Mouse (Mus musculus) hindbrain, embryonic 14.5 days (tissue): ENCODE measurements at regions not wholly inside any gene's neighbourhood (a gene's known extent, or its start where the extent isn't known, plus 50 kb on each side); places are given as distances from the start of the nearest gene placed in this dataset.

Experiments
- ATAC-seq: fragments of 200-750 bp; cut with Nextera tagmentation; 2 replicates; pipeline ENCODE4 v1.8.0; 2017; ENCODE audit warnings: moderate number of reproducible peaks, mild to moderate bottlenecking, moderate TSS enrichment, moderate library complexity; ENCODE audit not compliant: low FRiP score
- DNase-seq: peaks from one replicate; pipeline ENCODE4 v3.0.0-alpha.2; 2015; ENCODE audit warnings: low spot score
- H3K27ac ChIP-seq: fragments of 300-500 bp; sonication (generic); 2 replicates; pipeline ENCODE4 v1.5.1; 2014; ENCODE audit warnings: mild to moderate bottlenecking, moderate library complexity
- H3K27me3 ChIP-seq: fragments of 300-500 bp; sonication (generic); 2 replicates; pipeline ENCODE4 v1.6.1; 2014; ENCODE audit warnings: mild to moderate bottlenecking, low read length, mixed read lengths; ENCODE audit not compliant: control insufficient read depth, insufficient read depth
- H3K36me3 ChIP-seq: fragments of 300-500 bp; sonication (generic); replicated peaks from 2 replicates; pipeline ENCODE4 v1.6.1; 2014; ENCODE audit not compliant: control insufficient read depth, insufficient read depth
- H3K4me1 ChIP-seq: fragments of 300-500 bp; sonication (generic); replicated peaks from 2 replicates; pipeline ENCODE4 v1.6.1; 2014; ENCODE audit warnings: antibody characterized with exemption, low read length, mixed read lengths; ENCODE audit not compliant: control insufficient read depth, insufficient read depth
- H3K4me2 ChIP-seq: fragments of 300-500 bp; sonication (generic); replicated peaks from 2 replicates; pipeline ENCODE4 v1.6.1; 2014; ENCODE audit warnings: mild to moderate bottlenecking, moderate library complexity
- H3K4me3 ChIP-seq: fragments of 300-500 bp; sonication (generic); replicated peaks from 2 replicates; pipeline ENCODE4 v1.5.1; 2014; ENCODE audit warnings: mild to moderate bottlenecking, low read length
- H3K9ac ChIP-seq: fragments of 300-500 bp; sonication (generic); 2 replicates; pipeline ENCODE4 v1.6.1; 2014
- H3K9me3 ChIP-seq: fragments of 300-500 bp; sonication (generic); 2 replicates; pipeline ENCODE4 v1.6.1; 2016; ENCODE audit warnings: low read length; ENCODE audit not compliant: control insufficient read depth
- WGBS: fragments of 180-500 bp; shearing (Covaris S2); extraction: QIAGEN DNeasy Blood & Tissue Kit; methylation state at CpG from one replicate; pipeline ENCODE4 v1.1.7; 2014; 5-methylcytosine and 5-hydroxymethylcytosine counted together

DNA sequence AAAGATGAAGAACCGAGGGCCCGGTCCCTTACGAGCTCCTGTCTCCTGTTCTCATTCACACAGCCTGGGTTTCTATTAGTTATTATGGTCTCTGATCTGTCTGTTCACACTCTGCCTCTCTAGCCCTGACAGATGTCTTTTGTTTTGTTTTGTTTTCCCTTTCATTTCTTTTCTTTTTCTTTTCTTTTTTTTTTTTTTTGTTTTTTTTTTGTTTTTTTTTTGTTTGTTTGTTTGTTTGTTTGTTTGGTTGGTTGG is 55.8 kb upstream of the Cpm start:
- no peaks in the 10 kb centered on the region for H3K9me3 ChIP-seq
- DNase-seq (no peak), ATAC-seq (no peak)
- no peak overlapping the region for H3K27ac ChIP-seq
- no peak overlapping the region for H3K9ac ChIP-seq
- no peak overlapping the region for H3K4me2 ChIP-seq
- H3K36me3 ChIP-seq: no peaks in the 10 kb centered on the region
- peaks cover 13% of the 10 kb centered on the region for H3K4me1 ChIP-seq
- peaks cover 13% of the 10 kb centered on the region for H3K27me3 ChIP-seq
- no peak overlapping the region for H3K4me3 ChIP-seq
- 85% methylated on average over 3 of the region's 3 CpGs for WGBS

DNA sequence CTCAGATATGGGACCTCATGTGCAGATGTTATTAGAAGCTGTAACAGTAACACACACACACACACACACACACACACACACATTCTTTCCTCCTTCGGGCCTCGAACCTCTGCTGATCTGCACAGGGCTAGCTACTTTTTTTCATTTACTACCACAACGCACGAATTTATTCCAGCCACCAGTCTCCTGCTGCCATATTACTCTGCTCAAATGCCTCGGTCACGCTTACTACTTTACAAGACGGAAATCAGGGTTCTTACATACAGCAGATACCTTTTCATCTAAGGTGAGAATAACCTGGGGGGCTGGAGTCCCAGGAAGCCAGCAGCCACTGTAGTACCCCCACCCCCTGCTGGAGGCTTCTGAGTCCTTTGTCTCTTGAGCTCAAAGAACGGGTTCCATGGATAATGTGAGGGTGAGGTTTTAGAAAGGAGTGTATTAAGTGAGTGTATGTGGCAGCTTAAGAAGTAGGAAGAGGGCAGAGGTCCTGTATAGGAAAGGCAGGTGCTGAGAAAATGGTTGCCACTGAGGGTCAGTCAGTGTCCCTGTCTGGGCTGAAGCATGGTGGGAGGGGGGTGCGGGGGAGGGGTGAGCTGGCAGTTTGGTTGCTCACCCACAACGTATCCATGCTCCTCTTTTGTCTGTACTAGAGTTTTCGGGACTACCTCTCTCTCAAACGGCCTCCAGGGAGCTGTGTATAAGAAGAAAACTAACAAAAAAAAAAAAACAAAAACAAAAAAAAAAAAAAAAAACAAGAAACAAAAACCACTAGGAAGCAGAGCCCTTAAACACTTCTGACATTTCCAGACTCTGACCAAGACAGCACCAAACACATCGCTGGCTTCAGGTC is 56.3 kb upstream of the Cpm start:
- Histone ChIP-seq H3K4me2 (no peak overlapping the region), H3K27ac (no peak overlapping the region), H3K36me3 (no peaks in the 10 kb centered on the region), H3K27me3 (peaks cover 13% of the 10 kb centered on the region), H3K9me3 (no peaks in the 10 kb centered on the region), H3K9ac (no peak overlapping the region), H3K4me1 (peaks cover 13% of the 10 kb centered on the region), H3K4me3 (no peak overlapping the region)
- DNase-seq: no peak
- 48% methylated on average over 13 of the region's 13 CpGs for WGBS
- ATAC-seq: no peak

DNA sequence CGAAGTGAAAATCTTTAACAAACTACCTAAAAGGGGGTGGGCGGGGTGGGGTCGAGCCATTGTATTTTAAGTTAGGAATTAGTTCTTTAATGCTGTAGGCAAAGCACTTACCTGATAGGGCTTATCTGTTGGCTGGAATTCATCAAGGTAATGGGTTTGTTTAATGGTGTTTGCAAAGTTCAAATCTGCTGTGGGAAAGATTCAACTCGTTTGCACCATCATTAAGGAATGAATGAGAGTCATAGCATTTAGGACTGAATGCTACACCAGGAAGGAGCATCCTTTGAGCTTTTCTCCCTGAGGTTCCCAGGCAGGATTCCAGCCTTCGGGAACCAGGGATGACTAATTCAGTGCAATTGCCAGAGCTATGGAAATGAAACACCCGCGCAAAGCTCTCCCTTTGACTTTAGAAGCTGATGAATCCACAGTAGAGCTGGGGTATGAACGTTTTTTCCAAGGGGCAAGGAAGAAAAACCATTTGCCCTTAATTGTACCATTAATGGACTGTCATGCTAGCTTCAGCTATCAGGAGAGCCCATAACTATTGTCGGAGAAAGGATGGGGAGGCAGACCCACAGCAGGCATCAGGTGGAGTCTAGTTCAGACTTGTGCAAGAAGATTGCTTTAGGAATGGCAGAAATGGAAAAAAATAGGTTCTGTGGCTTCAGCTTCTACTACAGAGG is 57.3 kb upstream of the Cpm start:
- no peak for DNase-seq
- peak overlapping the region; percentile 27 for H3K4me3 ChIP-seq
- no peak overlapping the region for H3K9ac ChIP-seq
- no peaks in the 10 kb centered on the region for H3K36me3 ChIP-seq
- ATAC-seq: no peak
- H3K27me3 ChIP-seq: peaks cover 13% of the 10 kb centered on the region
- H3K4me1 ChIP-seq: peaks cover 13% of the 10 kb centered on the region
- no peak overlapping the region for H3K27ac ChIP-seq
- WGBS: 13% methylated on average over 9 of the region's 9 CpGs
- H3K9me3 ChIP-seq: no peaks in the 10 kb centered on the region
- peak overlapping the region; percentile 73 for H3K4me2 ChIP-seq

DNA sequence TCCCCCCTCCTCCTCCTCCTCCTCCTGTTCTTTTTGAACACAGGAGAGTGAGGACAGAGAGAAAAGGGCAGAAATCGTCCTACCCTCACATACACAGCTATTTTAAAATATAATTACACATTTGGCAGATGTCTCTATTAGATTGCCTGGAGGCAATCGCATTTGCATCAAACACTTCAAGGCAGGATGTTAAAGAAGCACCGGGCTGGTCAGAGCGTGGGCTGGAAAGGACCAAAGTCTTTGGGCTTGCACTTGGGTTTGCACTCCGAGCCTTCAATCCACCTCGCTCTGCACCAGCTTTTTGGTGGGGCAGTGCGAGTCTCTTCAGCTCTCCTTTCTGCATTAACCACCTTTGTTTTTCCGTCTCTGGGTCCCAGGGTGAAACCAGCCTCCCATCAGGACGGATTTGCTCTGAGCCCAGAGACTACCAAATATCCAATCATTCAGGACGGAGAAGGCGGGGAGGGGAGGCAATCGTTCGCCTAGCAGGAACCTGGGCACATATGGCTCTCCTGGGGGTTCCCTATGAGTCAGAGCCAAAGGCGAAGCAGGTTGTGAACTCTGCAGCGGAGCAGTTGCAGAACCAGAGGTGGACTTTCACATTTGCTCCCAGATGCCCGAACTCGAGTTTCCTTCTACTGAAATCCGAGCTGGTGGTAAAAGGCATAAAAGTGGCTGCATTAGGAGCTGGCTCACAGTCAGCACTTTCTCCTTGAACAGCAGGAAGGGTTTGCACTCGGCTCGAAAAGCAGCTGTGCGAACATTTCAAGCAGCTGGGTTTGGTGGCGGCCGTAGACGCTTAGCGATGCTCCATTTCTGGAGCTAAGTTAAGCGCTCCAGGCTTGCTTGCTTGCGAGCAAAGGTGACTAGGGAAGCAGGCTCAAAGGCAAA is 58.1 kb upstream of the Cpm start:
- ATAC-seq: no peak
- Histone ChIP-seq H3K27ac (peak overlapping the region; percentile 14; the same call in 1 of the 2 replicates), H3K4me3 (peak overlapping the region; percentile 27), H3K9ac (peak overlapping the region; percentile 40), H3K4me1 (peaks cover 13% of the 10 kb centered on the region), H3K4me2 (peak overlapping the region; percentile 73), H3K36me3 (no peaks in the 10 kb centered on the region), H3K27me3 (peaks cover 13% of the 10 kb centered on the region), H3K9me3 (no peaks in the 10 kb centered on the region; the same call in 1 of the 2 replicates)
- WGBS: 1% methylated on average over 27 of the region's 27 CpGs
- DNase-seq: peak; percentile 72

DNA sequence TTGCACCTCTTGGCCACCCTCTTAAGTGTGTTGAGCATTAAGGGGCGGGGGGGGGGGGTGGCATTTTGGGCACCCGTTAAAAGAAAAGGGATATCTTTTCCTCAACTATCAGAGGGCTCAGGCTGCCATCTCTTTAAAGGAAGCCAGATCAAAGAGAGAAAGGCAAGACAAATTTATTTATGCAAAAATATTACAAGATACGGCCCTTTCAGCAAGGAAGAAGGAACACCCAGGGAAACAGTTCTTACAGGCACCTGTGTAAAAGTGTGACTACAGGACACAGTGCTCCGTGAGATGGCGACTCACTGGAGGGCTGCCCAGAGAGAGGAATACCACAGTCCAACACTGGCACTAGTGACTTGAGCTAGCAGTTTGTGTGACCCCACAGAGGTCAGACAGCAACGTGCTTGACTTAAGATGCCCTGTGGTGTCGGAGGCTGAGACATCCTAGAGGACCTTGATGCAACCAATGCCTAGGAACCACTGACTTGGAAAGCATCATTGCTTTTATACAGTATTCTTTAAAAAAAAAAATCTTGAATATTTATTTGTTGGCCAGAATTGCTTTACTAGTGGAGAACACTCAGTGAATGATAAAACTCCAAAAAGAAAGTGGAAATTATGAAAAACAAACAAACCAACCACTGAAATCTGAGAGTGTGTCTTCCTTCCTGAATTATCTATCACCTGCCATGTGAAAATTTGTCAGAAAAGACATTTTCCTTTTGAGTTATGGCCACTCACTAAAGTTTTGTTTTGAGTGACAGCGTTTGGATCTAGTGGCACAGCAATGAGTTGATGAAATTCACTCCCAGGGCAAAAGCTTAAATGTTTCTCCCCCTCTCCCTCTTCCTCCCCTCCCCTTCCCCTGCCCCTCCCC is 59.0 kb upstream of the Cpm start:
- no peak overlapping the region for H3K4me3 ChIP-seq
- WGBS: 55% methylated on average over 8 of the region's 8 CpGs
- no peaks in the 10 kb centered on the region for H3K36me3 ChIP-seq
- DNase-seq (no peak), ATAC-seq (no peak)
- H3K9me3 ChIP-seq: no peaks in the 10 kb centered on the region; the same call in 1 of the 2 replicates
- H3K4me1 ChIP-seq: peaks cover 9% of the 10 kb centered on the region
- peak overlapping the region; percentile 73 for H3K4me2 ChIP-seq
- peaks cover 13% of the 10 kb centered on the region for H3K27me3 ChIP-seq
- no peak overlapping the region for H3K27ac ChIP-seq
- no peak overlapping the region for H3K9ac ChIP-seq

DNA sequence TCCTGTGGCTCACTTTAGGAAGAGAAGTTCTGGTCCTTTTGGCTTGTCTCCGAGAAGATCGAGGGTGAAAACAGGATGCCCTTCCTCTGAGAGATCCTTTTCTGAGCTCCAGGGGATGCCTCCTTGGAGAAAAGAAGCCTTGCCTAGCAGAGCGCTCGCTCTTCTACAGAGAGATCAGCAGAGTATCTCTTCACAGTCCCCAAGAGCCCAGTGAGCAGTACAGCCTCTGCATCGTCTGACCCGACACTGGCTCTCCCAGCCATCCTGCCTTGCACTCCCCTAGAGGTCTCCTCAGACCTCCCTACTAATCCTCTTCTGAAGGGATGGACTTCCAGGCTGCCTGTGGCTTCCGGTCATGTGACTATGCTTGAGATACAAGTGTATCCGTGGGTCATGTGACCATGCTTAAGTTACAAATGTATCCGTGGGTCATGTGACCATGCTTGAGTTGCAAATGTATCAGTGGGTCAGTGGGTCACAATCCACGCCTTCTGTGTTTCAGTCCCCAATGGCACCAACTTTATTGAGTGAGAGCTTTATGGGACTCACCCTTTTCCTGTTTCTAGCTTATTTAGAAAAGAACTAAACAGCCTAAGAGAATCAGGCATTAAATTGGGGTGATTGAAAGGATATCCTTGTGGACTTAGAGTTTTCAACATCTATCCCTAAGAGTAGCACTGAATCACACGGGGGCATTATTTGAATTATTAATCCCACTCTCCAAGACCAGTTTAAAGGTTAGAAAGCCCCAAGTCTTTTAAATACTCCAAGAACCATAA is 59.8 kb upstream of the Cpm start:
- H3K4me3 ChIP-seq: no peak overlapping the region
- ATAC-seq: no peak
- no peak for DNase-seq
- H3K9ac ChIP-seq: no peak overlapping the region
- WGBS: 82% methylated on average over 11 of the region's 11 CpGs
- no peak overlapping the region for H3K27ac ChIP-seq
- H3K9me3 ChIP-seq: no peaks in the 10 kb centered on the region; the same call in 1 of the 2 replicates
- peaks cover 13% of the 10 kb centered on the region for H3K27me3 ChIP-seq
- peaks cover 9% of the 10 kb centered on the region for H3K4me1 ChIP-seq
- H3K4me2 ChIP-seq: no peak overlapping the region
- H3K36me3 ChIP-seq: no peaks in the 10 kb centered on the region

DNA sequence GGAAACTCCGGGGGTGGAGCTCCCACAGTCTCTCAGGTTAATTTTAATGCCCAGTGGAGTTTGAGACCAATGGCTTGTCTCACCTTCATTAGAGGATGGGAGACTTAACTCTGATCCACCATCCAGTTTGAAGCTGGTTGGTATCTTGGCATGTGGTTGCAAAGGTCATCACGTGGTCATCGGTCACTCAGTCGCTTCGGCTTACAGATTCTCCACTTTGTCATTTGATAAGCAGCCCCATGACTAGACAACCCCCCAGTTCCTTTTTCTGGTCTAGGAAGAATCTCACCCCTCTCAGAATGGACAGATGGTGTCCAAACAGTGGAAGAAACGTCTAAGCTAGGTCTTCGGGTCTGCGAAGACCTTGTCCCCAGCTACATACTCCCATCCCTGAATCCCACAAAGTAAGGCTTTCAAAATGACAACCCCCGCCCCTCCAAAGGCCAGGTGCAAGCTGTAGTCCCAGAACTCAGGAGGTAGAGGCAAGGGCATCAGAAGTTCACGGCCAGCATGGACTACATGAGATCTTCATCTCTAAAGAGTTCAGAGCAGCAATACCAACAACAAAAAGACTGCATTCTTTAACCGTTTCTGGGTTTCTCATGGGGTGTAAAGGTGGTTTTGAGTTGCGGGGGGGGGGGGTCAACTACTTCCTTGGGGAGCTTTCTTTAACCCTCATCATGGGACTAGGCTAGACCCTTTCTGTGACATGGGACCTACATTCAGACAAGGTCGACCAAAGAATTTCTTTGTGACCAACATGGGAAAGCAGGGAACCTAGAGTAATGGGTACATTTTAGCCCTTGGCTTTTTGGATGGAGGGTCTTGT is 60.6 kb upstream of the Cpm start:
- Histone ChIP-seq H3K9me3 (no peaks in the 10 kb centered on the region; the same call in 1 of the 2 replicates), H3K27me3 (peaks cover 13% of the 10 kb centered on the region), H3K4me2 (no peak overlapping the region), H3K9ac (no peak overlapping the region), H3K4me3 (no peak overlapping the region), H3K36me3 (no peaks in the 10 kb centered on the region), H3K27ac (no peak overlapping the region), H3K4me1 (peaks cover 9% of the 10 kb centered on the region)
- DNase-seq: no peak
- no peak for ATAC-seq
- whole genome bisulfite sequencing: 93% methylated on average over 13 of the region's 13 CpGs

DNA sequence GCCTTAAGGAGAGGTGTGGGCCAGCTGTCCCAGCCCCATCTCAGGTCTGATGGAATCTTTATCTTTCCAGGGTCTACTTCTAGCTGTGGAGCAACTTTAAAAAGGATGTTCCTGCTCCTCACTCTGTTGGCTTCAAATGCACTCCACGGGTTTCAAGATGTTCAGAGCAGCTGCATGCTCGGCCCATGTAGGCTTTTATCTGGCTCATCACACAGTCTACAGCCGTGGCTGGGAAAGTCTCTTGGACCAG is 61.2 kb upstream of the Cpm start:
- H3K27me3 ChIP-seq: peaks cover 12% of the 10 kb centered on the region
- WGBS: 90% methylated on average over 3 of the region's 3 CpGs

More for the DNA sequence above, 61.2 kb upstream of the Cpm start:
- Histone ChIP-seq H3K4me2 (no peak overlapping the region), H3K4me3 (no peak overlapping the region), H3K9me3 (no peaks in the 10 kb centered on the region; the same call in 1 of the 2 replicates), H3K27ac (no peak overlapping the region), H3K9ac (no peak overlapping the region), H3K36me3 (no peaks in the 10 kb centered on the region), H3K4me1 (peaks cover 9% of the 10 kb centered on the region)
- ATAC-seq (no peak), DNase-seq (no peak)
